Mouse (Mus musculus) CH12.LX (cell line): ENCODE data around the gene Mien1.

Experiments used
- CTCF ChIP-seq, 2 experiments: IDR thresholded peaks in 1 of 2; conservative IDR thresholded peaks in 1 of 2; 2 replicates each; pipeline ENCODE4 v1.5.1; 2011 to 2012; ENCODE audit warnings: low read depth in 2 of 2, low read length in 2 of 2, improper control_type of control experiment in 1 of 2, inconsistent platforms in 1 of 2, mild to moderate bottlenecking in 1 of 2, moderate library complexity in 1 of 2
- EP300 ChIP-seq: IDR thresholded peaks from 2 replicates; pipeline ENCODE4 v1.6.1; 2011; ENCODE audit warnings: low read length, improper control_type of control experiment
- MAFK ChIP-seq: IDR thresholded peaks from 2 replicates; pipeline ENCODE4 v1.6.1; 2011; ENCODE audit warnings: low read length, improper control_type of control experiment; ENCODE audit not compliant: insufficient replicate concordance
- MAX ChIP-seq: IDR thresholded peaks from 2 replicates; pipeline ENCODE4 v1.6.1; 2011; ENCODE audit warnings: low read length, improper control_type of control experiment
- POLR2A ChIP-seq: IDR thresholded peaks from 2 replicates; pipeline ENCODE4 v1.6.1; 2011; ENCODE audit warnings: low read depth, mild to moderate bottlenecking, improper control_type of control experiment, low read length
- RCOR1 ChIP-seq: conservative IDR thresholded peaks from 2 replicates; pipeline ENCODE4 v1.6.1; 2012; ENCODE audit warnings: low read depth, mild to moderate bottlenecking, inconsistent platforms, low read length, improper control_type of control experiment
- TCF12 ChIP-seq: IDR thresholded peaks from 2 replicates; pipeline ENCODE4 v1.6.1; 2014; ENCODE audit warnings: low read depth, mild to moderate bottlenecking, inconsistent platforms, low read length, improper control_type of control experiment
- UBTF ChIP-seq: IDR thresholded peaks from 2 replicates; pipeline ENCODE4 v1.6.1; 2012; ENCODE audit warnings: low read depth, mild to moderate bottlenecking, inconsistent platforms, low read length, improper control_type of control experiment, moderate library complexity
- USF1 ChIP-seq: IDR thresholded peaks from 2 replicates; pipeline ENCODE4 v1.6.1; 2014; ENCODE audit warnings: low read depth, mild to moderate bottlenecking, inconsistent platforms, low read length, improper control_type of control experiment

GRCm38 (mm10) chr11:98459860-98460259 is 21.1 kb upstream of the Mien1 start:
- TF ChIP-seq USF1 (no peak), UBTF (no peak), EP300 (no peak), MAX (no peak; the same call in 1 of the 2 replicates), POLR2A (no peak), CTCF (conservative IDR thresholded peaks at IDR 0.05 in 1 of 2, IDR thresholded peaks at IDR 0.05 in 1 of 2; ENCODE audit: low read depth in 2 of 2, low read length in 2 of 2) (no peak), RCOR1 (no peak), TCF12 (no peak), MAFK (no peak)
